Mouse (Mus musculus) activated CD4-positive, CD25-positive, alpha-beta regulatory T cell, adult 9 weeks (primary cell): ENCODE measurements around the gene Jph4. TPM values are rescaled to one million over a fixed set of nuclear protein-coding genes. Genes with fewer than 3 reads are reported as not detected.

Source experiments
- polyA plus RNA-seq: library from polyadenylated mRNA; unstranded; fragments of 100-300 nt; shearing (Covaris generic); gene quantifications from one replicate; pipeline ENCODE4 v1.2.1, GENCODE M21; 2017

Gene Jph4
- polyA plus RNA-seq, result not detected

DNA sequence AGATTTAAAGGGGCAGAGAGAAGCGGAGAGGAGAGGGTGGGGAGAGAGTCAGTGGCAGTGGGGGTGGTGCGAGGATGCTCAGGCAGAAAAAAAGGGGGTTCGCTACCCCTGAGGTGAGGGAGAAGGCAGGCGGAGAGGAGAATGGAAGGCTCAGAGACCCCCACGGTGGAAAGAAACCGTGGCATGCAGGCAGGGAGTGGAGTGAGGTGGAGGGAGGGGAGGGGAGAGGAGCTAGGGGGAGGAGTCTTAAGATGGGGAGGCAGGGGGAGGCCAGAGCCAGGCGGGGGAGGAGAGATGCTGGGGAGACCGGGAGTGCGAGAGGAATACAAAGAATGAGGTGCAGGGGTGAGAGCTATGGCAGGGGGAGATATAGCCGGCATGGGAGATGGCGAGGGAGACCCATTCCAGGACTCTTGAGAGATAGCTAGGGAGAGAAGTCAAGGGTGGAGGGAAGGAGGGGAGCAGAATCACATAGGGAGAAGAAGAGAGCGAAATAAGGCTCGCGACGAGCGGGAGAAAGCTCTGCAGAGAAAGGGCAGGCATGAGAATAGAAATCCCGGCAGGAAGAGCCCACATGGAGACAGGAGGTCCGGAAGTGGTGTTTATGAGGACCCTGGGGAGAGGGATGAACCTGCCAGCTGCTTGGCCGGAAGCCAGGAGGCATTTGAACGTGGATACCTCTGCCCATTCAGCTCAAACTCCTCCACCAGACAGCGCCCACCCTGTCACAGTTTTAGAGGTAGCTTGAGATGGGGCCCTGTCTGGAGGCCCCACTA, at the start of gene Jph4:
TSS of gene Jph4 (minus strand) at position 511 of the 776 bp plus-strand sequence.

GRCm38 (mm10) chr14:55105836-55106809, 10.6 kb downstream of the Jph4 start, which contains the start of gene Ap1g2:
Gene Ap1g2 (minus strand): TSS chr14:55106593.

DNA sequence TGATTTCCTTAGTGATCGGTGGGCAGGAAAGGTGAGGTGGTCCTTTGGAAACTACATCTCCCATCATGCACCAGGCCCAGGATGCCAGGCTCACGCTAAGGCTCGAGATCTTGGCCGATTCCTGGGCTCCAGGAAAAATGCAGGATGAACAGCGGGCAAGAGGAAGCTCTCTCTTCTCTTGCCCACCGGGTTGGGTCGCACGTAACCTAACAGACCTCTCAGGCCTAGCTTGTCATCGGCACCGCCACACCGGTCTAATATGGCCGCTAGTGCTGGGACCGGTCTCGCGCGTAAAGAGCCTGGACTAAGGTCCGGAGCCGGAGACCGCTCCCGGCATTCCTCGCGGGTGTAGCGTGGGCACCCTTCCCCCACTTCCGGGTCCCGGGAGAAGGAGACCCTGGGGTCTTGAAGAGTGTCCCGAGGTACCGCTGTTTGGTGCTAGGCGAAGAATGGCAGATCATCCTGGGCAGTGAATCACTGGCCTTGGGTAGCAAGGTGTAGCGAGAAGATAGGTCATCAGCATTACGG, 22.0 kb downstream of the Jph4 start, which contains the start of gene Thtpa:
TSS of gene Thtpa (plus strand) at position 81 of the 528 bp plus-strand sequence.

DNA sequence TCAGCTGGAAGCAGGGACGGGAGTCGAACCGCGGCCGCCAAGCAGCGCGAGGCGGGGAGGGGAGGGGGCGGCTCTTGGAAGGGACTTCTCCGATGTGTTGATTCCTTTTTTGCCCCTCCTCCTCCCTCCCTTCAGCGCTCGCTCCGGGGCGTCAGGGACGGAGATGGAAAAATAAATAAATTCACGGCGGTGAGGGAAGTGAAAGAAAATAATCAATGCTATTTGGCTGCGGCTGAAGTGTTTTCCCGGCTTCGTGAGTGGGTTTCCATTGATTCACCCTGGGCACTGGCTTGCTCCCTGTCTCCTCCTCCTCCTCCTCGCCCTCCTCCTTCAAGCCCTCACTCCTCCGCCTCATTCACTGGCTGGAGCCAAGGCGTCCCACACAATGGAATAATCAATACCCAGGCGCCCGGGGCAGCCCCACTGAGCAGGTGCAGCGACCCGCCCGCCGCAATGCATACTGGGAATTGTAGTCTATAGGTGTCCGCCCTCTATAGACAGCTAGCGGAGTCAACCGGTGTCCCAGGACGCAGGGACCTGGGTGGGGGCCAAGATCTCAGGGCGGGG, 24.6 kb downstream of the Jph4 start, which contains the start of gene Zfhx2:
TSS of gene Zfhx2 (minus strand) at position 314 of the 567 bp plus-strand sequence.

Other genes starting within 250 kb of the Jph4 start
- 10.3 TPM for gene Homez, start 246.0 kb downstream of the Jph4 start, polyA plus RNA-seq
- gene Ppp1r3e, start 239.4 kb downstream of the Jph4 start, polyA plus RNA-seq, result 0.54 TPM
- gene Bcl2l2, start 233.6 kb downstream of the Jph4 start, polyA plus RNA-seq, result 0.95 TPM
- not detected for gene Gm20521, start 233.5 kb downstream of the Jph4 start, polyA plus RNA-seq
- gene Pabpn1, start 224.4 kb downstream of the Jph4 start, polyA plus RNA-seq, result 26.4 TPM
- 1.0 TPM for gene Slc22a17, start 203.8 kb downstream of the Jph4 start, polyA plus RNA-seq
- gene Efs, start 190.8 kb downstream of the Jph4 start, polyA plus RNA-seq, result not detected
- gene Il25, start 184.2 kb downstream of the Jph4 start, polyA plus RNA-seq, result not detected
- gene Cmtm5, start 180.7 kb downstream of the Jph4 start, polyA plus RNA-seq, result not detected
- not detected for gene Myh6, start 150.0 kb downstream of the Jph4 start, polyA plus RNA-seq
- gene Gm17428, start 140.0 kb downstream of the Jph4 start, polyA plus RNA-seq, result not detected
- not detected for gene Myh7, start 122.3 kb downstream of the Jph4 start, polyA plus RNA-seq
- 134 TPM for gene Ngdn, start 101.5 kb downstream of the Jph4 start, polyA plus RNA-seq
- 12.6 TPM for gene Zfhx2, start 24.6 kb downstream of the Jph4 start, polyA plus RNA-seq
- gene Thtpa, start 22.2 kb downstream of the Jph4 start, polyA plus RNA-seq, result 14.7 TPM
- gene Ap1g2, start 10.3 kb downstream of the Jph4 start, polyA plus RNA-seq, result 159 TPM
- gene Dhrs2, start 105.1 kb upstream of the Jph4 start, polyA plus RNA-seq, result not detected